Mouse (Mus musculus) subcutaneous adipose tissue, adult 2 months (tissue): ENCODE results near the gene Olfr1124. TPM values are rescaled to one million over a fixed set of nuclear protein-coding genes. Genes with fewer than 3 reads are reported as not detected.

Source experiments
- polyA plus RNA-seq: library from polyadenylated mRNA; depleted of rRNA; stranded (reverse); fragments of >200 nt; gene quantifications from 2 replicates; pipeline ENCODE4 v1.2.3, GENCODE M21; 2012; ENCODE audit warnings: low replicate concordance; rRNA removed

Gene Olfr1124
- polyA plus RNA-seq = not detected in 2 replicates

GRCm38 (mm10) chr2:87429975-87430374 is at the start of gene Olfr1124:
Gene Olfr1124 (plus strand): TSS chr2:87430275.

GRCm38 (mm10) chr2:87385549-87385948 is 44.5 kb upstream of the Olfr1124 start, which contains the start of gene Olfr1122:
Gene Olfr1122 (plus strand): TSS chr2:87385849.

GRCm38 (mm10) chr2:87416335-87416734 is 13.7 kb upstream of the Olfr1124 start, which contains the start of gene Olfr1123:
Gene Olfr1123 (plus strand): TSS chr2:87416635.

GRCm38 (mm10) chr2:87453662-87454061 is 23.6 kb downstream of the Olfr1124 start, which contains the start of gene Olfr1126:
Gene Olfr1126 (plus strand): TSS chr2:87453962.

Other genes with a start within 250 kb of the Olfr1124 start
- not detected in 2 replicates for gene Olfr1112, start 242.5 kb upstream of the Olfr1124 start, polyA plus RNA-seq
- not detected in 2 replicates for gene Olfr1113, start 221.3 kb upstream of the Olfr1124 start, polyA plus RNA-seq
- gene Olfr1115, start 182.3 kb upstream of the Olfr1124 start, polyA plus RNA-seq = not detected in 2 replicates
- gene Olfr1116, start 162.7 kb upstream of the Olfr1124 start, polyA plus RNA-seq = not detected in 2 replicates
- gene Olfr1118, start 122.7 kb upstream of the Olfr1124 start, polyA plus RNA-seq = not detected in 2 replicates
- not detected in 2 replicates for gene Olfr1120, start 75.5 kb upstream of the Olfr1124 start, polyA plus RNA-seq
- not detected in 2 replicates for gene Olfr1121, start 60.4 kb upstream of the Olfr1124 start, polyA plus RNA-seq
- not detected in 2 replicates for gene Olfr1122, start 44.4 kb upstream of the Olfr1124 start, polyA plus RNA-seq
- not detected in 2 replicates for gene Olfr1123, start 13.6 kb upstream of the Olfr1124 start, polyA plus RNA-seq
- not detected in 2 replicates for gene Olfr1126, start 23.7 kb downstream of the Olfr1124 start, polyA plus RNA-seq
- gene Pramel7, start 66.8 kb downstream of the Olfr1124 start, polyA plus RNA-seq = not detected in 2 replicates
- gene Pramel6, start 76.3 kb downstream of the Olfr1124 start, polyA plus RNA-seq = not detected in 2 replicates
- gene Olfr153, start 101.5 kb downstream of the Olfr1124 start, polyA plus RNA-seq = not detected in 2 replicates
- gene Olfr1128, start 115.3 kb downstream of the Olfr1124 start, polyA plus RNA-seq = not detected in 2 replicates
- gene Olfr1129, start 143.6 kb downstream of the Olfr1124 start, polyA plus RNA-seq = not detected in 2 replicates
- gene Olfr1130, start 175.9 kb downstream of the Olfr1124 start, polyA plus RNA-seq = not detected in 2 replicates
- gene Olfr1131, start 196.8 kb downstream of the Olfr1124 start, polyA plus RNA-seq = not detected in 2 replicates
- gene Olfr1132, start 207.3 kb downstream of the Olfr1124 start, polyA plus RNA-seq = not detected in 2 replicates
- gene Olfr1133, start 217.1 kb downstream of the Olfr1124 start, polyA plus RNA-seq = not detected in 2 replicates
- not detected in 2 replicates for gene Olfr1134, start 228.2 kb downstream of the Olfr1124 start, polyA plus RNA-seq
- gene Olfr1135, start 243.4 kb downstream of the Olfr1124 start, polyA plus RNA-seq = not detected in 2 replicates